Mouse (Mus musculus) limb, embryonic 15.5 days (tissue): Measurements from ENCODE around the gene Slc4a11. TPM values are rescaled to one million over a fixed set of nuclear protein-coding genes. Genes with fewer than 3 reads are reported as not detected.

Source experiments
- ATAC-seq: fragments of 200-750 bp; cut with Nextera tagmentation; 2 replicates; pipeline ENCODE4 v1.8.0; 2017; ENCODE audit warnings: low read depth, moderate TSS enrichment; ENCODE audit not compliant: insufficient number of reproducible peaks, low FRiP score, low TSS enrichment
- H3K27ac ChIP-seq: fragments of 300-500 bp; sonication (generic); 2 replicates; pipeline ENCODE4 v1.5.1; 2015; ENCODE audit warnings: moderate library complexity, mild to moderate bottlenecking, inconsistent platforms
- H3K27me3 ChIP-seq: fragments of 300-500 bp; sonication (generic); 2 replicates; pipeline ENCODE4 v1.6.1; 2015; ENCODE audit warnings: inconsistent platforms
- H3K36me3 ChIP-seq: fragments of 300-500 bp; sonication (generic); 2 replicates; pipeline ENCODE4 v1.6.1; 2015; ENCODE audit warnings: inconsistent platforms
- H3K4me1 ChIP-seq: fragments of 300-500 bp; sonication (generic); 2 replicates; pipeline ENCODE4 v1.6.1; 2015; ENCODE audit warnings: inconsistent platforms
- H3K4me2 ChIP-seq: fragments of 300-500 bp; sonication (generic); 2 replicates; pipeline ENCODE4 v1.6.1; 2015; ENCODE audit warnings: mild to moderate bottlenecking, inconsistent platforms
- H3K4me3 ChIP-seq: fragments of 300-500 bp; sonication (generic); 2 replicates; pipeline ENCODE4 v1.5.1; 2015; ENCODE audit warnings: mild to moderate bottlenecking, inconsistent platforms
- H3K9ac ChIP-seq: fragments of 300-500 bp; sonication (generic); 2 replicates; pipeline ENCODE4 v1.6.1; 2015; ENCODE audit warnings: inconsistent platforms
- H3K9me3 ChIP-seq: fragments of 300-500 bp; sonication (generic); 2 replicates; pipeline ENCODE4 v1.6.1; 2016; ENCODE audit warnings: inconsistent platforms
- WGBS: fragments of 180-500 bp; shearing (Covaris S2); methylation state at CpG from one replicate; pipeline ENCODE4 v1.1.7; 2015; 5-methylcytosine and 5-hydroxymethylcytosine counted together
- polyA plus RNA-seq: library from polyadenylated mRNA; unstranded; fragments of >200 nt; fragmentation: Nextera tagmentation; extraction: Ambion mirVana; gene quantifications from 2 replicates; pipeline ENCODE4 v1.2.1, GENCODE M21; 2015

The Slc4a11 gene
- polyA plus RNA-seq, 1 experiment from 2014 or later = 2.9 TPM

DNA sequence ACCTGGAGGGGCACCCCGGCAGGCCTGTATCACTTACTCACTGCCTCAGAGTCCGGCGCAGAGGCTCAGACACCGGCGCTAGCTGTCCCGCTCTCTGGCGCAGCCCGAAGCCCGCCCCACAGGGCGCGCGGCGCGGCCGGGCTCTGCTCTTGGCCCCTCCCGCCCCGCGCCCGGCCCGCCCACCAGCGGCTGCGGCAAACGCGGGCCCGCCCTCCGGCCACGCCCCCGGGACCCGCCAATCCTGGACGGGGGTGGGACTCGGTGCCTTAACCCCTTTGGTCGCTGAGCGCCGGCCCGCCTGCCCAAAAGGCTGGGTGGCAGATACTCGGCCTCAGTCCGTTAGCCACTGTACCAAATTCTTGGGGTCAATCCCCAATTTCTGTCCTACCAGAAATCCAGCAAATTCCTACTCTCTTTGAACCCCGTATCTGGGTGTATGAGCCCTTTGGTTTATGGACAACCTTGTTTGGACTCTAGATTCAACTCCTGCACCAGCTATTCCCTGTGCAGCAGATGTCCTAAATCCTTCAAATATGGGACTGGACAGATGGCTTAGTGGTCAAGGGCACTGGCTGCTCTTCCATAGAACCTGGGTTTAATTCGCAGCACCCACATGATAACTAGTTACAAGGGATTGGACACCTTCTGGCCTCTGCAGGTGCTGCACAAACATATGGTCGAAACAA lies 54.5 kb downstream of the Slc4a11 start, which contains the start of gene Lzts3:
TSS of gene Lzts3 (minus strand) at position 120 of the 686 bp plus-strand sequence.
- H3K27ac ChIP-seq = 0 out of 2 replicates have a peak within 1 kb of the TSS, but pooled peaks have one; percentile 18
- H3K9me3 ChIP-seq = no peaks in the 10 kb centered on the region
- peak; percentile 89 for ATAC-seq
- peaks cover 20% of the 10 kb centered on the region for H3K4me1 ChIP-seq
- H3K27me3 ChIP-seq = peaks cover 11% of the 10 kb centered on the region
- 0 out of 2 replicates have a peak, but pooled peaks cover under 1% of the 10 kb centered on the region for H3K36me3 ChIP-seq
- H3K4me3 ChIP-seq = peak within 1 kb of the TSS; percentile 71
- H3K4me2 ChIP-seq = peak within 1 kb of the TSS; percentile 94
- peak within 1 kb of the TSS; percentile 65 for H3K9ac ChIP-seq
- 3% methylated on average over 33 of the region's 40 CpGs for WGBS

DNA sequence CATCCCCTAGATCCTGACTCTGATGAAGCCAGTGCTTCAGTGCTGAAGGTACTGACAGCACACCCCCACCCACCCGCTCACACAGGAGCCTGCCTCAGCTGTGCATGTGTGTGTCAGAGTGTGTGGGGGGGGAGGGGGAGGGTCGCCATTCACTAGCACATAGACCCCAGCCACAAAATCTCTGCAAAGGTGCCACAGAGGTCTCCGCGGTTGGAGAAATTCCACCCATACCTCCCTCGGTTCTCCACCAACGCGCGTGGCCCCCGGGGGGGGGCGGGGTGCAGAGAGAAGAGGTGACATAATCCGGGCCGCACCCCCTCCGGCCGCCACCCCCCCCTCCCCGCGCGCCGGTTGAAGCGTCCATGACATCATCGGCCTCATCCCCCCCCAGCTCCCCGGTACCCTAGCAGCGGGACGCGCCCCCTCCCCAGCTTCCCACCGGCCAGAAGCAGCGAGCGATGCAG lies 55.1 kb downstream of the Slc4a11 start:
- Histone ChIP-seq H3K27me3 (peaks cover 17% of the 10 kb centered on the region), H3K4me3 (peak overlapping the region; percentile 71), H3K9ac (peak overlapping the region; percentile 65), H3K36me3 (no peaks in the 10 kb centered on the region), H3K27ac (0 out of 2 replicates have a peak overlapping the region, but pooled peaks have one; percentile 18), H3K9me3 (no peaks in the 10 kb centered on the region), H3K4me1 (peaks cover 21% of the 10 kb centered on the region), H3K4me2 (peak overlapping the region; percentile 94)
- WGBS = under 1% methylated on average over 21 of the region's 27 CpGs
- peak; percentile 35 for ATAC-seq

DNA sequence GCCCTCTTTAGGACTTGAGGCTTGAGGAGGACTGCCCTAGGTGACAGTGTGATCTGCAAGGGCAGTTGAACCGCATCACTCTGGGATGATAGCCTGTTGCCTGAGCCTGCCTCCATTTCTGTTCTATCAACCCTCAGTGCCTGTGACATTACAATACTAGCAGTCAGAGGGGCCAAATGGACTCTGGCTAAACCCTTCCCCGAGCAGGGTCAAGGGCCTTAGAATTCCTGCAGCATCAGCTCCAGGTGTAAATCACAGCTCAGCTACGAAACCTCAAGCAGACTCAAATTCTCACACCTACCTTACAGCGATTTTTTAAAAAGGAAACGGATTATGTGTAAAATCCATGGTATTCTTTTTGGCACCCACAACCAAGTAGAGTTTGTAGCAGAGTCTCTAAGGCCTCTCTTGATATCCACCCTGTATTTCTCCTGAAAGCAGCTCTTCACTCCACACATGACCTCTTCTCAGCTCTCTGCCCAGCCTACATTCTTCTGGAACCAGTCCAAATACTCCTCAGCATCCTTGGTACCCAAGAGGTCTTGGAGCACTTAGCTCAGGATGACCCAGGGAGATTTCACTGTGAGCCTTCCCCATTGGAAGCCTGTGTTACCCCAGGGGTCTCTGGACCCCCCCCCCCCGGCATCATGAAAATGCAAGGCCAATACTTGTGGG lies 55.8 kb downstream of the Slc4a11 start:
- H3K4me1 ChIP-seq = peaks cover 21% of the 10 kb centered on the region
- peak overlapping the region; percentile 94 for H3K4me2 ChIP-seq
- ATAC-seq = no peak
- no peaks in the 10 kb centered on the region for H3K36me3 ChIP-seq
- H3K27me3 ChIP-seq = peaks cover 24% of the 10 kb centered on the region
- H3K4me3 ChIP-seq = peak overlapping the region; percentile 71; the same call in 1 of the 2 replicates
- 46% methylated on average over 6 of the region's 6 CpGs for WGBS
- H3K27ac ChIP-seq = no peak overlapping the region
- no peaks in the 10 kb centered on the region for H3K9me3 ChIP-seq
- no peak overlapping the region for H3K9ac ChIP-seq

DNA sequence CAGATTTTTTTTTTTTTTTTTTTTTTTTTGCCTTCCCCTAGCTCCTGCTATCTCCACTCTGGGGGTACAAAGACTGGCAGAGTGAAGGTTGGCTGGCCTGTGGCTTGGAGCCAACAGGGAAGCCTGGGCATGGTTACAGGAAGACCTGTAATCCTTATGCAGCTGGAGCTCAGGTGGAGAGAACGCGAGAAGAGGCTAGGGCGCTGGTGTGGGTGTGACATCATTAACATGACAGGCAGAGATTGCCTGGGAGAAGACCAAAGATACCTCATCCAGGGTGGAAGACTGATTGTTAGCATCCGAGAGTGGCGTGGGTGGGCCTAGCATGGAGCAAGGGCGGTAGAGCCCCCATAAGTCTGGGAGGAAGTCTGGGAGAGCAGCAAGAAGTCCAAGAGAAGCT lies 58.0 kb downstream of the Slc4a11 start:
- H3K9me3 ChIP-seq = no peaks in the 10 kb centered on the region
- no peak overlapping the region for H3K9ac ChIP-seq
- peaks cover 40% of the 10 kb centered on the region for H3K4me1 ChIP-seq
- no peak for ATAC-seq
- no peak overlapping the region for H3K4me3 ChIP-seq
- 76% methylated on average over 6 of the region's 6 CpGs for WGBS
- H3K27ac ChIP-seq = no peak overlapping the region
- H3K36me3 ChIP-seq = no peaks in the 10 kb centered on the region
- peaks cover 46% of the 10 kb centered on the region for H3K27me3 ChIP-seq
- no peak overlapping the region for H3K4me2 ChIP-seq

DNA sequence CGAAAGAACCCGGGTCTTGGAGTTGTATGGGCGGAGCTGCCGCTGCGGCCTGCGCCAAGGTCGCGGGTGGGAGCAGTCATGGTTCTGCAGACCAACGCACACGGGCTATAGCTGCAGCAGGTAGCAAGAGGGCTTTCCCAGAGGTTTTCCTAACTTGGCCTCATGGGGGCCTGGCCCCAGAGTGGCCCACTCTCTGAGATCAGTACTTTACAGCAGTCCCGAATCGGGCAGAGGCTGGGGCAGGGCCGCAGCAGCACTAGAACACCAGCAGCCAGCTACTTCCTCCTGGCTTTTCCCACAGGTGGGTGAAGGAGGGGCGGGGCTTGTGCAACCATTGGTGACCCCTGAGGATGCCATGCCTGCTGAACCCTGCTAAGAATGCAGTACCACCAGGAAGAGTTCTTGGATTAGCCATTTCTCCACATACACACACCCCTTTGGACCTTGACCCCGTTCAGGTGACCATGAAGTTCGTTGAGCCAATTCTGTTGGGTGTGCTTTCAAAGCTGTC lies 59.2 kb downstream of the Slc4a11 start:
- no peak overlapping the region for H3K4me2 ChIP-seq
- H3K27ac ChIP-seq = no peak overlapping the region
- no peak overlapping the region for H3K4me3 ChIP-seq
- H3K9ac ChIP-seq = no peak overlapping the region
- no peak for ATAC-seq
- peaks cover 41% of the 10 kb centered on the region for H3K4me1 ChIP-seq
- peaks cover 54% of the 10 kb centered on the region for H3K27me3 ChIP-seq
- no peaks in the 10 kb centered on the region for H3K9me3 ChIP-seq
- no peaks in the 10 kb centered on the region for H3K36me3 ChIP-seq
- 28% methylated on average over 16 of the region's 16 CpGs for WGBS

DNA sequence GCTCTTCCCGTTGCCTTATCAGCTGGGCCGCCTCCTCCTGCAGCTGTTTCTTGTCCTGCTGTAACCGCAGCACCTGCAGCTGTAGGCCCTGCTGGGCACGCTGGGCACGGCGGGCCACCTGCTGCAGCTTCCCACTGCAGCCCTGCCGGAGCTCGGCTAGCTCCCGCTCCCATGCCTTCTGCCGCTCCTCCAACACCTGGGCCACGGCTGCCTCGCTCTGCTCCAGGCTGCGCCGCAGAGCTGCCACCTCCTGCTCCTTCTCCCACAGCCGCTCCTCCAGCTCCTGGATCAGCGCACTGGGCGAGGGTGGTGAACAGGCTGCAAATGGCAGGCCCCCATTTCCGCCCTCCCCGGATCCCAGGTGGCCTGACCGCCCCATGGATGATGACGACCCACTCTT lies 61.5 kb downstream of the Slc4a11 start:
- peaks cover 24% of the 10 kb centered on the region for H3K4me1 ChIP-seq
- H3K9ac ChIP-seq = no peak overlapping the region

DNA sequence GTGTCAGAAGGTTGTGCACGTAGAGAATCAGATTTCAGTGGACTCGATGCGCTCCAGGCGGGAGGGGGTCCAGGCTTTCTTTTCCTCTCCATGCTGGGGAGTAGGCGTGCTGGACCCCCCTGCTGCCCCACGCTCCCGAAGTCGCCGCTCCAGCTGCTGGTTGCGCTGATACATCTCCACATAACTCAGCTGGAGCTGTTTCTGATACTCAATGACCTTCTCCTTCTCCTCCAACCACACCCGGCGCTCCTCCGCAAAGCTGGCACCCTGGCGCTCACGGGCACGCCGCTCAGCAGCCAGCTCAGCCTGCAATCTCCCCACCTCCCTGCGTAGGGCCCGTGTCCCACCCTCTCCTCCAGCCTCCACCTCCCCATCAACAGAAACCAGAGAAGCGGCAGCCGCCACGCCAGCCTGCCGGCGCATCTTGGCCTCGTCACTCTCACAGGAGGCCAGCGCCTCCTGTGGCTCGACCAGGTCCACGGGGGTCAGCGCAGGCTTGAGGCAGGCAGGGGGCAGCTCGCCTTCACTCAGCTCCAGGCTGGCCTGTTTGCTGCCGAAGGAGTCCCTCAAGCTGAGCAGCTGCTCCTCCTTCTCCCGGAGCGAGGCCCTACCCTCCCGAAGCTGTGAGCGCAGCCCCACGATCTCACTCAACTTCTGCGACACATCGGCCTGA lies 62.4 kb downstream of the Slc4a11 start:
- peak overlapping the region; percentile 35 for H3K9ac ChIP-seq
- peak overlapping the region; percentile 40 for H3K4me3 ChIP-seq
- 3% methylated on average over 38 of the region's 38 CpGs for WGBS
- peaks cover 24% of the 10 kb centered on the region for H3K4me1 ChIP-seq
- peaks cover 54% of the 10 kb centered on the region for H3K27me3 ChIP-seq
- peak; percentile 53; the same call in 1 of the 2 replicates for ATAC-seq
- H3K9me3 ChIP-seq = no peaks in the 10 kb centered on the region
- H3K36me3 ChIP-seq = no peaks in the 10 kb centered on the region
- H3K4me2 ChIP-seq = peak overlapping the region; percentile 84
- H3K27ac ChIP-seq = no peak overlapping the region

More for the DNA sequence above, 61.5 kb downstream of the Slc4a11 start:
- no peak for ATAC-seq
- H3K36me3 ChIP-seq = no peaks in the 10 kb centered on the region
- peak overlapping the region; percentile 84 for H3K4me2 ChIP-seq
- WGBS = 23% methylated on average over 21 of the region's 21 CpGs
- no peaks in the 10 kb centered on the region for H3K9me3 ChIP-seq
- H3K27me3 ChIP-seq = peaks cover 54% of the 10 kb centered on the region
- peak overlapping the region; percentile 40; the same call in 1 of the 2 replicates for H3K4me3 ChIP-seq
- no peak overlapping the region for H3K27ac ChIP-seq

Other genes starting within 250 kb of the Slc4a11 start
- gene Ptpra, start 247.2 kb downstream of the Slc4a11 start, polyA plus RNA-seq = 86.6 and 106 TPM in 2 replicates
- gene Mrps26, start 133.8 kb downstream of the Slc4a11 start, polyA plus RNA-seq = 93.6 and 101 TPM in 2 replicates
- not detected in 2 replicates for gene Oxt, start 121.3 kb downstream of the Slc4a11 start, polyA plus RNA-seq
- gene Avp, start 115.0 kb downstream of the Slc4a11 start, polyA plus RNA-seq = not detected in 2 replicates
- gene Fastkd5, start 67.5 kb downstream of the Slc4a11 start, polyA plus RNA-seq = 13.2 and 14.1 TPM in 2 replicates
- 10.8 and 11.0 TPM in 2 replicates for gene Ubox5, start 67.5 kb downstream of the Slc4a11 start, polyA plus RNA-seq
- gene Lzts3, start 54.7 kb downstream of the Slc4a11 start, polyA plus RNA-seq = 4.0 and 4.5 TPM in 2 replicates
- gene Ddrgk1, start 32.9 kb downstream of the Slc4a11 start, polyA plus RNA-seq = 69.6 and 71.7 TPM in 2 replicates
- 90.9 and 99.1 TPM in 2 replicates for gene Itpa, start 29.9 kb downstream of the Slc4a11 start, polyA plus RNA-seq
- gene 4930402H24Rik, start 208.9 kb upstream of the Slc4a11 start, polyA plus RNA-seq = 32.4 and 36.7 TPM in 2 replicates
- 6.6 and 7.7 TPM in 2 replicates for gene Atrn, start 209.0 kb upstream of the Slc4a11 start, polyA plus RNA-seq